17 mouse cellular contexts compared by ENCODE assay signal in genomic region chr10:8933451-8934372, GRCm38 (mm10). TPM values are rescaled to one million over a fixed set of nuclear protein-coding genes. Genes with fewer than 3 reads are reported as not detected.
A peak's percentile ranks its signal among the peaks of the same experiment; 100 is the strongest.
DNase-seq lines count a peak whose midpoint lies in the region; ATAC-seq and TF ChIP-seq lines count a peak whose summit lies in the region.
"Had no signal": no experiment of that assay in that cellular context is flagged by ENCODE, and none has a peak within 500 bp of the region (broad histone marks: within the 10 kb centered on the region; RNA-seq: fewer than 3 reads in every experiment).

No protein-coding gene starts in this region.

- in situ Hi-C loops in CH12.LX (cut with MboI; ENCODE audit: low pct_ligation_motif_present, low pct_unique_long_range_greater_than_20kb, low sequenced_read_pairs): no loop called here

- no peak for TF ChIP-seq RAD21 in CH12.LX (IDR thresholded peaks at IDR 0.05; ENCODE audit: low read depth, low read length)

- no peak for TF ChIP-seq POLR2A in kidney, adult 2 months (IDR thresholded peaks at IDR 0.05; ENCODE audit: low read depth, low read length)
- no peak; the same call in 1 of the 2 replicates for TF ChIP-seq POLR2A in CH12.LX (IDR thresholded peaks at IDR 0.05; ENCODE audit: low read depth, low read length)

- no peak for TF ChIP-seq CTCF in kidney, adult 2 months (conservative IDR thresholded peaks at IDR 0.05; ENCODE audit: insufficient read depth, insufficient read length, low read depth, low read length)
- no peak for TF ChIP-seq CTCF in CH12.LX (conservative IDR thresholded peaks at IDR 0.05 in 1 of 2, IDR thresholded peaks at IDR 0.05 in 1 of 2; ENCODE audit: low read depth in 2 of 2, low read length in 2 of 2)
- no peak for TF ChIP-seq CTCF in stomach, postnatal 0 days (IDR thresholded peaks at IDR 0.05; ENCODE audit: low read depth)

- H3K36me3 ChIP-seq in kidney, adult 2 months (ENCODE audit: control insufficient read depth, insufficient read depth, low read length): no peaks in the 10 kb centered on the region
- no peaks in the 10 kb centered on the region for H3K36me3 ChIP-seq in CH12.LX (replicated peaks in 1 of 2; ENCODE audit: control insufficient read depth in 1 of 2, insufficient read depth in 1 of 2, low read length in 1 of 2)
- no peaks in the 10 kb centered on the region for H3K36me3 ChIP-seq in kidney, embryonic 14.5 days (ENCODE audit: control insufficient read depth, insufficient read depth, low read length)
- no peaks in the 10 kb centered on the region for H3K36me3 ChIP-seq in stomach, postnatal 0 days (ENCODE audit: control insufficient read depth, insufficient read depth, low read length)
- H3K36me3 ChIP-seq: embryonic facial prominence, embryonic 12.5 days; hindbrain, embryonic 12.5 days; limb, embryonic 13.5 days; midbrain, embryonic 10.5 days; neural tube, embryonic 15.5 days had no signal

- peak overlapping the region; percentile 8 for H3K9ac ChIP-seq in CH12.LX (ENCODE audit: insufficient read depth, low read depth)
- no peak overlapping the region for H3K9ac ChIP-seq in kidney, embryonic 14.5 days (ENCODE audit: low read depth, low read length)
- H3K9ac ChIP-seq in stomach, postnatal 0 days (ENCODE audit: low read length): no peak overlapping the region
- H3K9ac ChIP-seq: embryonic facial prominence, embryonic 12.5 days; hindbrain, embryonic 12.5 days; limb, embryonic 13.5 days; neural tube, embryonic 15.5 days had no signal

- no peaks in the 10 kb centered on the region for H3K79me2 ChIP-seq in CH12.LX (replicated peaks; ENCODE audit: control insufficient read depth, extremely low read depth, insufficient read depth, poor library complexity, severe bottlenecking)

- dilution Hi-C loops in CH12.LX (cut with MboI; ENCODE audit: extremely low pct_ligation_motif_present, extremely low pct_unique_long_range_greater_than_20kb, low sequenced_read_pairs): no loop called here

- H3K4me3 ChIP-seq in kidney, adult 2 months (ENCODE audit: insufficient read depth, low read depth, low read length): no peak overlapping the region
- peak overlapping the region in 2 of 3 experiments; percentile 22 for H3K4me3 ChIP-seq in CH12.LX (replicated peaks in 1 of 3; ENCODE audit: low read depth in 2 of 3, low read length in 2 of 3, poor library complexity in 1 of 3)
- no peak overlapping the region for H3K4me3 ChIP-seq in kidney, embryonic 14.5 days (ENCODE audit: low read length)
- no peak overlapping the region for H3K4me3 ChIP-seq in stomach, postnatal 0 days (ENCODE audit: low read depth, low read length)
- H3K4me3 ChIP-seq: embryonic facial prominence, embryonic 12.5 days; hindbrain, embryonic 12.5 days; limb, embryonic 13.5 days; midbrain, embryonic 10.5 days; neural tube, embryonic 15.5 days had no signal

- TF ChIP-seq EP300 in CH12.LX (IDR thresholded peaks at IDR 0.05; ENCODE audit: low read length): peak; percentile 64
- TF ChIP-seq EP300 in stomach, postnatal 0 days (optimal IDR thresholded peaks at IDR 0.05): no peak

- peak overlapping the region; percentile 84 for H3K27ac ChIP-seq in kidney, adult 2 months (ENCODE audit: insufficient read depth, low read depth, low read length)
- H3K27ac ChIP-seq in CH12.LX (ENCODE audit: insufficient read depth, low read depth): peak overlapping the region; percentile 22
- no peak overlapping the region for H3K27ac ChIP-seq in kidney, embryonic 14.5 days (ENCODE audit: low read depth, low read length)
- no peak overlapping the region for H3K27ac ChIP-seq in stomach, postnatal 0 days (replicated peaks)
- H3K27ac ChIP-seq: embryonic facial prominence, embryonic 12.5 days; hindbrain, embryonic 12.5 days; limb, embryonic 13.5 days; midbrain, embryonic 10.5 days; neural tube, embryonic 15.5 days had no signal

- H3K4me2 ChIP-seq in CH12.LX (ENCODE audit: insufficient read depth, low read depth, poor library complexity, severe bottlenecking): peak overlapping the region; percentile 10
- no peak overlapping the region for H3K4me2 ChIP-seq in kidney, embryonic 14.5 days (replicated peaks; ENCODE audit: low read depth, low read length)
- no peak overlapping the region for H3K4me2 ChIP-seq in stomach, postnatal 0 days (replicated peaks; ENCODE audit: low read depth)
- H3K4me2 ChIP-seq: embryonic facial prominence, embryonic 12.5 days; hindbrain, embryonic 12.5 days; limb, embryonic 13.5 days; neural tube, embryonic 15.5 days had no signal

- 71% methylated on average over 10 of the region's 10 CpGs for WGBS in kidney, adult 2 months
- 72% methylated on average over 10 of the region's 10 CpGs for WGBS in kidney, embryonic 14.5 days
- 79% methylated on average over 10 of the region's 10 CpGs for WGBS in stomach, postnatal 0 days

- peak; percentile 55; the same call in 1 of the 2 replicates for ATAC-seq in kidney, embryonic 14.5 days (ENCODE audit: low FRiP score, low TSS enrichment)
- ATAC-seq in stomach, postnatal 0 days (ENCODE audit: low FRiP score, low TSS enrichment): peak; percentile 24; the same call in 1 of the 2 replicates

- no peaks in the 10 kb centered on the region for H3K9me3 ChIP-seq in CH12.LX (replicated peaks; ENCODE audit: low read length)
- no peaks in the 10 kb centered on the region for H3K9me3 ChIP-seq in kidney, embryonic 14.5 days (ENCODE audit: control insufficient read depth, low read length)
- H3K9me3 ChIP-seq in stomach, postnatal 0 days (ENCODE audit: control insufficient read depth, low read length): no peaks in the 10 kb centered on the region
- H3K9me3 ChIP-seq: embryonic facial prominence, embryonic 12.5 days; hindbrain, embryonic 12.5 days; limb, embryonic 13.5 days; midbrain, embryonic 10.5 days; neural tube, embryonic 15.5 days had no signal

- DNase-seq in kidney, adult 2 months: peak; percentile 79
- no peak for DNase-seq in kidney, adult 18-20 months
- DNase-seq in CH12.LX (ENCODE audit: extremely low read depth): peak; percentile 71
- DNase-seq in stomach, postnatal 0 days (ENCODE audit: low spot score): no peak
- DNase-seq in adrenal gland, postnatal 14 days: no peak
- no peak for DNase-seq in urinary bladder, postnatal 25 days (ENCODE audit: low spot score)
- DNase-seq: adrenal gland, postnatal 36 days; cerebellum, adult 8-10 months; gastrocnemius, postnatal 14 days; lung, adult 18-20 months; right cerebral cortex, postnatal 25 days had no signal

- peaks cover 17% of the 10 kb centered on the region for H3K4me1 ChIP-seq in kidney, adult 2 months (ENCODE audit: control insufficient read depth, insufficient read depth, low read length)
- peaks cover 20 to 63% of the 10 kb centered on the region in 2 experiments for H3K4me1 ChIP-seq in CH12.LX (ENCODE audit: control insufficient read depth in 1 of 2, insufficient read depth in 2 of 2)
- H3K4me1 ChIP-seq in kidney, embryonic 14.5 days (ENCODE audit: control insufficient read depth, insufficient read depth, low read length): no peaks in the 10 kb centered on the region; the same call in 1 of the 2 replicates
- H3K4me1 ChIP-seq in stomach, postnatal 0 days (replicated peaks; ENCODE audit: control insufficient read depth, insufficient read depth): no peaks in the 10 kb centered on the region
- H3K4me1 ChIP-seq: embryonic facial prominence, embryonic 12.5 days; hindbrain, embryonic 12.5 days had no signal

- no peaks in the 10 kb centered on the region for H3K27me3 ChIP-seq in kidney, adult 2 months (replicated peaks; ENCODE audit: control insufficient read depth, insufficient read depth, low read length)
- no peaks in the 10 kb centered on the region for H3K27me3 ChIP-seq in CH12.LX (replicated peaks)
- H3K27me3 ChIP-seq in kidney, embryonic 14.5 days (ENCODE audit: control insufficient read depth, insufficient read depth, low read length): no peaks in the 10 kb centered on the region
- no peaks in the 10 kb centered on the region for H3K27me3 ChIP-seq in stomach, postnatal 0 days (ENCODE audit: control insufficient read depth, insufficient read depth, low read length)
- H3K27me3 ChIP-seq: embryonic facial prominence, embryonic 12.5 days; hindbrain, embryonic 12.5 days; limb, embryonic 13.5 days; neural tube, embryonic 15.5 days had no signal

TF ChIP-seq in CH12.LX, 34 proteins besides CTCF, POLR2A, EP300 and RAD21 (continues in another document):
- peak; percentile 85 for TF ChIP-seq RCOR1 (conservative IDR thresholded peaks at IDR 0.05; ENCODE audit: low read depth, low read length)
- peak; percentile 50; the same call in 1 of the 2 replicates for TF ChIP-seq IRF4 (IDR thresholded peaks at IDR 0.05; ENCODE audit: low read depth, low read length)
- TF ChIP-seq TBP (conservative IDR thresholded peaks at IDR 0.05; ENCODE audit: low read depth, low read length): no peak
- TF ChIP-seq MAX (IDR thresholded peaks at IDR 0.05; ENCODE audit: low read length): peak; percentile 94
- 0 out of 2 replicates have a peak, but pooled peaks have one; percentile 2 for TF ChIP-seq ZNF384 (IDR thresholded peaks at IDR 0.05; ENCODE audit: low read depth, low read length)
- no peak for TF ChIP-seq POLR2AphosphoS2 (IDR thresholded peaks at IDR 0.05; ENCODE audit: low read depth, low read length)
- TF ChIP-seq TCF12 (IDR thresholded peaks at IDR 0.05; ENCODE audit: low read depth, low read length): peak; percentile 95
- peak; percentile 87 for TF ChIP-seq ETS1 (conservative IDR thresholded peaks at IDR 0.05; ENCODE audit: low read depth, low read length)
- TF ChIP-seq UBTF (IDR thresholded peaks at IDR 0.05; ENCODE audit: low read depth, low read length): no peak
- TF ChIP-seq ELF1 (IDR thresholded peaks at IDR 0.05; ENCODE audit: low read depth, low read length): peak; percentile 54; the same call in 1 of the 2 replicates
- no peak for TF ChIP-seq MAFK (IDR thresholded peaks at IDR 0.05; ENCODE audit: insufficient replicate concordance, low read length)
- no peak for TF ChIP-seq SMC3 (IDR thresholded peaks at IDR 0.05; ENCODE audit: low read depth, low read length)
- no peak; the same call in 1 of the 2 replicates for TF ChIP-seq MAZ (IDR thresholded peaks at IDR 0.05; ENCODE audit: low read depth, low read length)
- TF ChIP-seq USF2 (conservative IDR thresholded peaks at IDR 0.05; ENCODE audit: low read depth, low read length): no peak
- no peak for TF ChIP-seq CHD1 (IDR thresholded peaks at IDR 0.05; ENCODE audit: low read depth, low read length)
- TF ChIP-seq ZC3H11A (IDR thresholded peaks at IDR 0.05; ENCODE audit: low read depth, low read length): no peak
- TF ChIP-seq GABPA (IDR thresholded peaks at IDR 0.05; ENCODE audit: insufficient replicate concordance, low read depth, low read length): no peak
- no peak for TF ChIP-seq NRF1 (IDR thresholded peaks at IDR 0.05; ENCODE audit: low read depth, low read length)

RNA-seq across cellular contexts. Expression of gene Sash1, which starts 47.8 kb away (rescaled TPM):
- polyA plus RNA-seq in kidney, adult 2 months (2012; rRNA removed): 13.5 and 14.5 TPM in 2 replicates
- 0.29 and 0.59 TPM in 2 replicates for total RNA-seq in CH12.LX (2012; rRNA removed)
- 0.07 and 0.09 TPM in 2 replicates for total RNA-seq in CH12.LX (2014; rRNA removed)
- 0.20 and 0.24 TPM in 2 replicates for polyA plus RNA-seq in CH12.LX (2012; ENCODE audit: insufficient read length, low read depth)
- 5.5 and 6.5 TPM in 2 replicates for polyA plus RNA-seq in kidney, embryonic 14.5 days (2014; fragmentation: Nextera tagmentation; extraction: Ambion mirVana)
- 2.8 and 3.8 TPM in 2 replicates for polyA plus RNA-seq in stomach, postnatal 0 days (2015; fragmentation: Nextera tagmentation; extraction: Ambion mirVana)
- 40.4 and 50.1 TPM in 2 replicates for total RNA-seq in adrenal gland, postnatal 14 days (2021)

Comparison
In these comparisons a context has a peak if more than half of its experiments do, and no peak if none do; other contexts are left out.
1. DNase-seq: peak in kidney, adult 2 months (single experiment) and CH12.LX (single experiment); none in kidney, adult 18-20 months (single experiment), stomach, postnatal 0 days (single experiment), adrenal gland, postnatal 14 days (single experiment) and urinary bladder, postnatal 25 days (single experiment).
2. H3K27ac ChIP-seq: peak in kidney, adult 2 months (single experiment) and CH12.LX (single experiment); none in kidney, embryonic 14.5 days (single experiment) and stomach, postnatal 0 days (single experiment).
3. H3K4me3 ChIP-seq: peak in CH12.LX (2 of 3); none in kidney, adult 2 months (single experiment), kidney, embryonic 14.5 days (single experiment) and stomach, postnatal 0 days (single experiment).